Mouse (Mus musculus) right cerebral cortex, postnatal 36 days (tissue): Measurements from ENCODE around the gene Clpsl2.
A peak's percentile ranks its signal among the peaks of the same experiment; 100 is the strongest.

ENCODE experiments used
- DNase-seq, 2 experiments: peaks; one replicate each; pipeline ENCODE4 v3.0.0; 2022; ENCODE audit warnings: low spot score in 2 of 2, mixed read lengths in 1 of 2

The Clpsl2 gene

DNA sequence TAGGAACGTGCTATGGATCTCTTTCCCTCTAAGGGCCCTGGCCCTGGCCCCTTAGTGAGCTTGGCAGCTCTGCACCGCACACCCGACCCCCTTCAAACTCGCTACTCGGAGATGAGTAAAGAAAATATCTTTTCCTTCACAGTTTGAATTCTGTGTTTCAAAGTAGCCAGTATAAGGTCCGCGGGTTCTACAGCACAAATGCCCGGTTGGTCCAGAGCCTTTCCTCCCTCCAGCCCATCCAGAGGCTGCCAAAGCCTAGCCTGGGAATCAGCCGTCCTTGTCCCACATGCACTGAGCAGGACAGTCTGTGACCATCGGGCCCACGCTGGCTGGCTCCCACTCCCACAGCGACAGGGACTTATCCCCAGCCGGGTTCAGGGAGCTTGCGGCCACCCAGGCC lies at the start of gene Clpsl2:
Gene Clpsl2 (plus strand): TSS at position 301 of the 400 bp plus-strand sequence.
- no peak for DNase-seq

DNA sequence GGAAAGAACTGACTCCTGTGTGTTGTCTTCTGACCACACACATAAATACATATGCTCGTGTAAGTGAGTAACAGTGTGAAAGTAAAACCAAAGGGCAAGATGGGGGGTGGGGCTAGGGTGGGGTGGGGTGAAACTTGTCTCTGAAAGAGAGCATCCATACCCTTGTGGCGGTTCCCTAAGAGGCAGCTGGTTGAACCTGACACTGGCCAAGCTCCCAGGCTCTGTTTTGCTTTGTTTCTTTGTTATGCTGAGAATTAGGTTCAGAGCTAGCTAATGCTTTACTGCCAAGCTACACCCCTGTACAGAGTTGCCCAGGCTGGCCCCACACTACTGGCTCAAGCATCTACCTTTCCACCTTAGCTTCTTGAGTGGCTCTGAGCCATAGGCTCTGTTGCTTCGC lies 48.7 kb upstream of the Clpsl2 start:
- no peak for DNase-seq

DNA sequence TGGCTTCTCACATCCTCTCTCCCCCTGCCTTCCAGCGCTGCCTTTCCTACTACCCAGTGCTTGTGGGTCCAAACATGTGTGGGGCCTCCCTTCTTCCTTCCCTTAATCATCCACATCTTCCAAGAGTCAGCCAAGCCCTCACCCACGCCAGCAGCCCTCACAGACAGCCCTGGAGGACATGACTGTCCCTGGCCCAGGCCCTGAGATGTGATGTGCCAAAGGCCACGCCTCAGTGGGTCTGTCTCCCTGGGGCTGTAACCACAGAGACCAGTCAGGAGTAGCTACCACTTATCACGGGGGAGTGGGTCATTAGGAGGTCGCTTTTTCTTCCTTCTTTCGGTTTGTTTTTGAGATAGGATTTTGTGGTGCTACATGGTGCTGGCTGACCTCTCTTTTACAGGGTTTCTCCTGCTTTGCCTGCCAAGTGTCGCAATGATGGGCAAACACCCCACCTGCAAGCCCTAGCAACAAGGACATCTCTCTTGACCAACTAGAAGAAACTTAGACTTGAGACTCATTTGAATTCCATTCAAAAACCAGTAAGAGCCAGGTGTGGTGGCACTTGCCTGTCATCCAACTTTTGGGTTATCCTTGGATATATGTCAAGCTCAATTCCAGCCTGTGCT lies 46.9 kb upstream of the Clpsl2 start:
- DNase-seq, result no peak

DNA sequence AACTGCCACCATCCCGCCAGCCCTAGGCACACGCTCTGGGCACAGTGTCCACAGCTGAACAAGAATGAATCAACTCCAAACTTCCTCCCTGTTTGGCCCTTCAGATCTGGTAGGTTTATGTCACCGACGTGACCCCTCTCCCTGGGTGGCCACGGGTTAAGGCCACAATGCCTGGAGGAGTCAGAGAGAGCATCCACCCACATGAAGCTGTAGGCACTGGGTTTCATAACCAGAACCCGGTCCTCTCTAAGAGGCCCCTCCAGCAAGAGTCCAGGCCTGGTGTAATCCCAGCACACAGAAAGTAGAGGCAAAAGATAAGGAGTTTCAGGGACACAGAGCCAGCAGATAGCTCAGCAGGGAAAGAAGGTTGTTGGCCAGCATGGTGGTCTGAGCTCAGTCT lies 45.0 kb upstream of the Clpsl2 start:
- DNase-seq, result no peak

DNA sequence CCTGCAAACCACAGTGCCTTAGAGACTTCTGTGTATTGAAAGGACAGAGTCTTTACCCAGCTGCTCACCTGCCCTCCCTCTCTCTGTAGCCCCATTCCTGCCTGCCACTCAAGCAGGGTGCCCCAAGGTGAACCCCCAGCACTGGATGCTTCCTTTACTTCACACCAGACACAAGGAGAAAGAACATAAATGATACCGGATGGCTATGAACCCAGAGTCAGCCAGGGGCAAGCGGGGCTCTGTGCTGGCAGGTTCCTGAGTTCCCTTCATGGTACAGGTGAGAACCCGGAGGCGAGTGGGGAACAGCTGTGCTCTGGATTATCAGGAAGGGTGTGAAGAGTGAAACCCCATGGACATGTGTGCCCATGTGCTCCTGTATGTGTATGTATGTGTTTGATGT lies 43.6 kb upstream of the Clpsl2 start:
- DNase-seq, result no peak

DNA sequence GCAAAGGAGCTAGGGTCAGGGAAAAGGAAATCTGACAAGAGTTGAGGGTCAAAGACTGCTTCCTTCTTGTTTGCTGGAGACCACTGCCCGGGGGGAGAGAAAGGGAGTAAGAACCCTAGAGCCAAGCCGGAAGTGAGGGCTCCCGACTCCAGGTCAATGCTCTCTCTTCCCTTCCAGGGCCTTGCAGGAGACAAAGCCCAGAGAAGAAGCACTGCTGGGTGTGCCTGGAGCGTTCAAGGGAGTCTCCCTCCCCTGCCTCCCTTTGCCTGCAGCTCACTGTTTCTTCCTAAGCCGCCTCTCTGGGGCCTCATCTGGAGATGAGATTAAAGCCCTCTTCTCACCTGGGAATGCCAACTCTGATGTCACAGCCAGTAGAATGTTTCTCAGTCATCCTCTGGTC lies 42.3 kb upstream of the Clpsl2 start:
- DNase-seq, result no peak

DNA sequence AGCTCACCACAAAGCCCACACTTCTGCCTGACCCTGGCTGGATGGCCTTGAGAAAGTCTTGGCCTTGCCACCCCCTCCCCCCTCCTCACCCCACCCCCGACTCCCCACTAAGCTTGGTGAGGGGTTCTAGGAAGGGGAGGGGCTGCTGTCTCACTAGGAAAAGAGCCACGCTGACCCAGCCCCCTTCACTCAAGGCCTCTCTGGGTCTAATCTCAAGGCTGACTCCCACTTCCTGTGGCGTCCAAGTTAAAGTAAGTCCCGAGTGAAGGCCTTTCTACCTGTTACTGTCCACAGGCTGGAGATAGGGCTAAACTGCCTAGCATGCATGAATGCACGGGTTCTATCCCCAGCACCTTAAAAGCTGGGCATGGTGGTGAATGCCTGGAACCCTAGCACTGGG lies 41.7 kb upstream of the Clpsl2 start:
- DNase-seq, result no peak

DNA sequence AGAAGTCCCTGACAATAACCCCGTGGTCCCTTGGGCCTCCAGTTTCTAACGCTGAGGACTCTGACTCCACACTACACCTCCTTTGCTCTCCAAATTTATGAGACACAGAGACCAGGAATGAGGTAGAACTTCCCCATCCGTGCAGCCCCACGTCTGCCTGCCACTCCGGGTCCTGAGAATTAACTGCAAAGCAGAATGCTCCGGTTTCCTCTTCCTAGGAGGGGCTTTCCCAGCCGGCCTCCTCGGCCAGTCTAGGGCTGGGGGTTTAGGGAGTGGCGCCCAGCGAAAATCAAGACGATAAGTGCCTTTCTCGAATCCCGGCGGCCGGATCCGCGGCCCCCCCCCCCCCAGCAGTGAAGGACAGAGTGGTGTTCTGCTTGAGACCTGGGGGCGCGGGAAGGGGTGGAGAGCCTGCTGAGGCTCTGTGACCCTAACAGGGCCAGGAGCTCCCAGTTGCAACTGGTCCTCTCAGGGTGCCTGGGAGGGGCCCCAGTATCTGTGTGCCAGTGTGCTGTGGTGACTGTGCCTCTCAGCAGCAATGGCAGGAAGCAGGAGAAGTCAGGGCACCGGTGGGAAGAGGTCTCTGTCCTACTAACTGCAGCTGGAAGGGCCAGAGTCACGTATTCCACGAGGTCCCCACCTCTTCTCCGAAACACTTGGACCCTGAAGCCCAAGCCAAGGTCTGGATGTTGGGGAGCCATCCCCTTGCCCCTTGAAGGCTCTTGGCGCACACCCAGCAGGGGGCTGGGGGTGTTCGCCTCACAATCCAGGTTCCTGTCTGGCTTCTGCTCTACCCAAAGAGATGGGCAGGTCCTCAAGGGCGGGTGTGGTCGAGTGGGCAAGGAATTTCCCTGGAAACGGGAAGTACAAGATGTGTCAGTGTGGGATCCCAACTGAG lies 38.5 kb upstream of the Clpsl2 start:
- no peak for DNase-seq

DNA sequence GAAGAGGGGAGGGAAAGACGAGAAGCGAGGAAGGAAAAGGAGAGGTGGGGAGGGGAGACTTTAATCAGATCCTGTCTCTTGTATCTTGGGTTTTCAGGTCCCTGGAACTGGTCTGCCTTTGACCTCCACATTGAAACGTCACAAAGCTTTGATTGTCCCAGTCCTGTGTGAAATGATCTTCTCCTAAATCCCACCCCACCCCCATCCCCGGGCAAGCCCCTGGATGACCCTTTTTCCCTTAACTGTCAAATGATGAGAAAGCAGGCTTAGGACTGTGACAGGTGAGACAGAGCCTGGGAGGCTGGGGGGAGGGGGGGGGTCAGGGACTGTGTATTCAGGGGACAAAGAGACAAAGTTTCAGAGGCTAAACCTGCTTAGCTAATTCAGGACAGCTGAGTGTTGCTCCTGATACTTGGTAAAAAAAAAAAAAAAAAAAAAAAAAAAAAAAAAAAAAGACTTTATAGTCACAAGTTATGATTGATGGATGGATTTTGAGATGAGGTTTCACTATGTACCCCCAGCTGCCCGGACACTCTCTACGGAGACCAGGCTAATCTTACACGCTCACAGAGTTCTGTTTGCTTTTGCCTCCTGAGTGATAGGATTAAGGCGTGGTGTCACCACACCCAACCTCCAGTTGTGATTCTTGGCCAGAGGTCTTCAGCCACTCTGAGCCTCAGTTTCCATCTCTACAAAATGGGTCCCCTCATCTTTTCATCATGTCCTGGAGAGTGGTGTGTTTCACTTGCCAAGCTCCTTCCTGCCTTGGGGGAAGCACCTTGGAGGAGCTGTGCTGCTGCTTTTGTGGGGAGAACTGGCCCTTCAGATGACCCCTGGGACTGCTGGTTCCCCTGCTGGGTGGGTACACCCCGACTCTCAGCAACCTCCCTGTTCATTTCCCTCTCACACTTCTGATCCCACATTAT lies 37.3 kb upstream of the Clpsl2 start:
- no peak for DNase-seq

DNA sequence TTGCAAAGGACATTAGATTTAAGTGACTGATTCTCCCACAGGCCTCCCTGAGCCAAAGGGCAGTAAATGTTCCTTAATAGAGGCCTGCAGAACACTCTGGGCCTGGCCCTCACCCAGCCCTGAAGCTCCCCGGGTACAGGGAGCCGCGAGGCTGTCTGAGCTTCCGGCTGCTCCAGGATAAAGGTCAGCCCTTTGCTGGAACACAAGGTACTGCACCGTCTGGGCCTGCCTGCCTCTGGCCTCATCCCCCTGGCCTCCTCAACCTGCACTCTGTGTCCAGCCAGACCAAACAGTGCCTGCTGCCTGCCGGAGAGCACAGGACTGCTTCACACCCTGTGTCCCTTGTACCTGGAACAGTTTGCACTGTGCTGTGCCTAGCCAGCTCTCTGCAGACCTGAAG lies 36.5 kb upstream of the Clpsl2 start:
- DNase-seq, result no peak

DNA sequence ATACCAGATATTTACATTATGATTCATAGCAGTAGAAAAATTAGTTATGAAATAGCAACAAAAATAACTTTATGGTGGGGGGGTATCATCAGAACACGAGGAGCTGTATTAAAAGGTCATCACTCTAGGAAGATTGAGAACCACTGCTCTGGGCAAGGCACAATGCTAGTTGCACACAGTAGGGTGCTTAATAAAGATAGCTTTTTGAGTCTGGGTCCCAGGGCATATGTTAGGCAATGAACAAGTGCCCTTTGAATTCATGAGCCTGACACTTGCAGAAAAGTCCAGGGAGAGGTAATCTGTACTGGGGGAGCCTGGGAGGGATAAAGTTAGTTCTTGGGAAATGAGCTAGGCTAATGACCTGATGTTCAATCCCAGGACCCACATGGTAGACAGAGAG lies 35.9 kb upstream of the Clpsl2 start:
- DNase-seq, result no peak

DNA sequence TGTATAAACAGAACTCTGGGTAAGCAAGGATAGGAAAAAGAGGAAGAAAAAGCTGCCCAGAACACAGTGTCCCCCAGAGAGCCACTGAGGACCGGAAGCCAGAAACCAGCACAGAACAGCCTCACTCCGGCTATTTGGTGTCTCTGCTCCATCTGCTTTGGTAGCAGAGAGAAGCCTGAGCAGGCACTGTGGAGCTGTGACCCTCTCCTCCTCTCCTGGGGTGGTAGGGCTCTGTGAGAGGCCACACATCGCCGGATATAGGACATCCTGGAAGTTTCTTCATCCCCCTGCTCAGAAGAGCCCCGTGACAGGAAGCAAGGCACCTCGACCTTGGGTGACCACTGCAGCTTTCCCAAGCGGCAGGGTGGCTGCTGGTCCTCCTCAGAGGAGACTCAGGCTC lies 35.4 kb upstream of the Clpsl2 start:
- no peak for DNase-seq

DNA sequence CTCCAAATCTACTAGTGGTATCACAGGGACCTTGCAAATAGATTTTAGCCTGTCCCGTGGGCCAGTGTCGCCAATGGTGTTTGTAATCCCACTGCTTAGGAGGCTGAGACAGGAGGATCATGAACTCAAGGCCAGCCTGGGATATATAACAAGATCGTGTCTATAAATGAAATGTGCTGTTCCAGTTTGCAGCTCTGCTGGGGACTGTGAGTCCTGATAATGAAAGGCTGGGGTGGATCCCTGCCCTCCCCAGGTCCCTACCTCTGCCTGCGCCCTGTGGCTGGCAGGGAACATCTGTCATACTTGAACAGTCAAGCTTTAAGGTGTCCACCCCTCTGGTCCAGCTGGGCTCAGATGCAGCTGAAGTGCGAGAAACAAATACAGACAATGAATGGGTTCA lies 34.7 kb upstream of the Clpsl2 start:
- DNase-seq, result no peak

DNA sequence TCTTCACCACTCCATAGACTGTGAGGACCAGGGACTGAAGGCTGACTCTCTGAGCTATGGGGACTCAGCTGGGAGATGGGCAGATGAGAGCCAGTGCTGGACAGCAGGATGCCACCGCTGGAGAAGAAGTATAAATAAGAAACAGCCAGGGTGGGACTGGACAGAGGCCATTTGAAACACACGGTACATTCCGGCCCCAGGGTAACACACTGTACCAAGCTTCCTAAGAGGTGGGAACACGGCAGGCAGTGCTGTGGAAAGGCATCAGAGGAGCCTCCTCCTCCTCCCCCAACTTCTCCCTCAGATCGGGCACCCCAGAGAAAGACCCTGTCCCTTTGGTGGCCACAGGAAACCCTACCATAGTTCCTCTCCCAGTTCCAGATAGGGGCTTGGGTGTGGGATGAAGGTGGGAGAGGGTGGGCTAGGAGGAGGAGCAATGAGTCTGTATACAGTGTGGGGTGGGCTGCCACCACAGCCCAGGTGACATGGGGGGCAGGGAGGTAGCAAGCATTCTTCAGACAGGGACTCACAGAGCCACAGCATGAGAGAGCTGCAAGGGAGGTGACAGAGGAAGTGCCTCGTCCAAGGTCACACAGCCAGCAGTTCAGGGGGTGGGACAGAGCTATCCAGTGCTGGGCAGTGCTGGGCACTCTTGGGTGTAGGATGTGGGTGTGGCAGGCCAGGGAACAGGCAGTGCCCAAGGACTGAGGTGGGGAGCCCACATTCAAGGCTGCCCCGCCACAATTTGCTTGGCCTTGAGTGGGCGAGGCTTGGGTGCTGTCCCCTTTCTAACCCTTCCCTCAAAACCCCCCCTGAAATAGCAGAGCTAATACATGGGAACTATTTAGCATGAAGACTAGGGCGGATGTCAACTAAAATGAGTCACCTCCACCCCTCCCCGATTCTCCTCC lies 33.5 kb upstream of the Clpsl2 start:
- DNase-seq, result no peak

DNA sequence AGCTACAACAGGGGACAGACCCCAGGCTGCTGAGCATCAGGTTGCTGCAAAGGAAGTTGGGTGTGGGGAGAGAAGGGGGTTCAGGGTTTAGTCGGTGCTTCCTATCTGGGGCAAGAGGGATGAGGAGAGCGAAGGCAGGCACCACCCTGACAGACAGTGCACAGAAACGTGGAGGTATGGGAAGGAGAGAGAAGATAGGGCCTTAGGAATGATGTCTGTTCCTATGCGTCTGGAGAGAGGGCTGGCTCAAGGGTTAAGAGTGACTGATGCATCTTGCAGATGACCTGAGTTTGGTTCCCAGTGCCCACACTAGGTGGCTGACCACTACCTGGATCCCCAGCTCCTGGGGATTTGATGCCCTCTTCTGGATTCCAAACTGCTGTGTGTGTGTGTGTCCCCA lies 32.3 kb upstream of the Clpsl2 start:
- DNase-seq, result no peak

DNA sequence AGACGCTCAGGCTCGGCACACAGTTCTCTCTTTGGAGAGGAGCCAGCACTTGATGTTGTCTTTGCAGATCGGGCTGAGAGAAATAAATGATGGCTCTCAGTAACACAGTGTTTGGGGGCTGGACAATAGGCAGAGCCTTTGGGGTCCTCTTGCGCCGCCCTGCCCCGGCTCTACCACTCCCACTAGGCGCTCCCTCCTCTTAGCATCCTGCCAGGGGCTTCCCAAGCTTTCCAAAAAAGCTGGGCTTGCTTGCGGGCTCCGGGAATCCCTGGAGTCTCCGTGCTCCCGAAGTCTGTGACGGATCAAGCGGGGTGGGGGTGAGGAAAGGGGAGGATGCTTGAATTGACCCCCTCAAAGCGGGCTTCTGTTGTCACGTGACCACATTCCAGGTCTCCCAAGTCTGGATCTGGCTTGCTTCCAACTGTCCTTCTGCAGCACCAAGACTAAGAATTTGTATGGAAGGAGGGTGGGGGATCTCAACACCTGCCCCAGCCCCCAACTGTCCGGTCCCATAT lies 31.7 kb upstream of the Clpsl2 start, which contains the start of gene Fkbp5:
Gene Fkbp5 (minus strand): TSS at position 87 of the 515 bp plus-strand sequence.
- DNase-seq, result peak in 1 of 2 experiments; percentile 44

DNA sequence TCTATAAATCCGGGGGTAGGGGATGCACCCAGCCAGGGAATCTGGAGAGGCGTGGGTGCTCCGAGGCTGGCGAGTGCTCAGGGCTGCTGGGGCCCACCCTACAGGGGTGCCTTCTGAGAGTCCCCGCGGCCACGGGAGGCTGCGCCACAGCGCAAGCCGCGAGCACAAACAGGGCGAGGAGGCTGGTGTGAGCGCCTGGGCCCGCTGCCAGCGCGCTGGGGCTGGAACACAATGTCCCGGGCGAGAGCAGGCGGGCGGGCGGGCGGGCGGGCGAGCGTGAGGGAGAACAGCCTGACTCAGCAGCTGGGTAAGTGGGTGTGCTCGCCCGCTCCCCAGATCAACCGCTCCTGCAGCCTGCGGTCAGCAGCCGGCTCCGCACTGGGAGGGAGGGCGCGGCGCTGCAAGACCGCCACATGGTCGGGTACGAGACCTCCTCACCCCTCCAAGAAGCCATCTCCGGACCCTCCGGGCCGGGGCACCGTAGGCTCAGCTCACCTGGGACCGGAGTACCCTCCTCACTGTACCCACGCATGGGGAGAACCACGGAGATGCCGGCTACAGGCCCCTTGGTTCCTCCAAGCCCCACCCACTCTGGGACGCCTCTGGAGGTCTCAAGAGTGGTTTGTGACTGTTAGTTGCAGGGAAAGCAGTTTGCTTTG lies 31.1 kb upstream of the Clpsl2 start:
- peak; percentile 84 to 87 for DNase-seq

DNA sequence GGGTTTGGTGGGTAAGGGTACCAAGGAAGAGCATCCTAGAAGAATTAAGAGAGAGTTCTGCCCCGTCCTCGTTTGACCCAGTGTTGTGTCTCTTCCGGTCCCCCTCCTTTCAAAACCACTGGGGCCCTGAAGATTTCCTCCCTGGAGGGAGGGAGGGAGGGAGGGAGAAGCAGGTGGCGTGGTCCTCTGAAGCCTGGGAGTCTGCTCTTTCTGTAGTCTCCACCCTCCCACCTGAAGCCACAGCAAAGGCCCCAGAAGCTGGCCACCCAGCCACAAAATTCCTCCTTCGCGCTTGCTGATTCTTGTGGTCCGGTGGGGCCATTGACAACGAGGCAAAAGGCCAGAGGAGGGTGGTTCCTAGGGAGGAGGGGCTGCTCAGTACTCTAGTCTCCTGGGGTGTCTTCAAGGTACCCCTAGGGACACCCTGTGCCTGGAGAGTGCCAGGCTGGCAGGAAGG lies 30.6 kb upstream of the Clpsl2 start:
- DNase-seq, result no peak

DNA sequence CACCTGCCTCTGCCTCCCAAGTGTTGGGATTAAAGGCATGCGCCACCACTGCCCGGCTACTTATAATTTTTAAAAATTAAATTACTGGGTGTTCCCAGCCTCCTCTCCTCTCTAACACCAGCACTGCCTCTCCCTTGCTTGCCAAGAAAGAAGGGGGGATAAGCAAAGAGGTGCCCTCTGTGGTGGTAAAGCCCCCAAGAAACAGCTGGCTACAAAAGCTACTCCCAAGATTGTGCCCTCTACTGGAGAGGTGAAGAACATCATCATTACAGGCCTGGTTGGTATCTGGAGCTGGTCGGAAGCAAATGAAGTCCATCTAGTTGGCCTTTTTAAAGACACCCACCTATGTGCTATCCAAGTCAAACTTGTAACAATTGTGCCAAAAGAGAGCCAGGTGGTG lies 29.4 kb upstream of the Clpsl2 start:
- DNase-seq, result no peak

DNA sequence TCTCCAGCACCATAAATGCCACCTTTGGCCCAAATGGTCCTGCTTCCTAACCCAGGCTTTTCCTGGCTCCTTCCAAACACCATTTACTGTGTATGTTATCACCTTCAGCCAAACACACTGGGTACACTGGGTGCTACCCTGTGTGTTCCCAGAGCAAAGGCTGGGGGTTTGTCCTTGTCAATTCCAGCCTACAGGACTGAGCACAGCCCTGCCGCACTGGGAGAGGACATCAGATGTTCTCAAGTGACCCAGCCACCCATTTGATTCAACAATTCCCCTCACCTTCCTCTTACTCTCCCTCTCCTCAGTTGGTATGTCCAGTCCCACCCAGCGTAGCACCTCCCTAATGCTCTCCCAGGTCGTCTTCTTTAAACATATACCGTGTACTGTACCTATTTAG lies 28.6 kb upstream of the Clpsl2 start:
- DNase-seq, result no peak
